Mouse (Mus musculus) megakaryocyte, embryonic 14.5 days (primary cell): ENCODE results near the gene Gm19935.

ENCODE experiments used
- FLI1 ChIP-seq: IDR thresholded peaks from 2 replicates; pipeline ENCODE4 v1.6.1; 2012; ENCODE audit warnings: low read length, inconsistent platforms, mixed read lengths
- GATA1 ChIP-seq: IDR thresholded peaks from 3 replicates; pipeline ENCODE4 v1.6.1; 2012; ENCODE audit warnings: mixed read lengths, low read length, inconsistent platforms, borderline replicate concordance

- TF ChIP-seq GATA1 (no peak), FLI1 (no peak)
These were observed 39.0 kb upstream of the Gm19935 start for GRCm38 (mm10) chr8:90856171-90856570.
